Mouse (Mus musculus) ovary, postnatal 36 days (tissue): Measurements from ENCODE around the gene Ets1.

Experiments
- DNase-seq: peaks from one replicate; pipeline ENCODE4 v3.0.0; 2022; ENCODE audit warnings: low spot score, mixed read lengths

Ets1 gene

DNA sequence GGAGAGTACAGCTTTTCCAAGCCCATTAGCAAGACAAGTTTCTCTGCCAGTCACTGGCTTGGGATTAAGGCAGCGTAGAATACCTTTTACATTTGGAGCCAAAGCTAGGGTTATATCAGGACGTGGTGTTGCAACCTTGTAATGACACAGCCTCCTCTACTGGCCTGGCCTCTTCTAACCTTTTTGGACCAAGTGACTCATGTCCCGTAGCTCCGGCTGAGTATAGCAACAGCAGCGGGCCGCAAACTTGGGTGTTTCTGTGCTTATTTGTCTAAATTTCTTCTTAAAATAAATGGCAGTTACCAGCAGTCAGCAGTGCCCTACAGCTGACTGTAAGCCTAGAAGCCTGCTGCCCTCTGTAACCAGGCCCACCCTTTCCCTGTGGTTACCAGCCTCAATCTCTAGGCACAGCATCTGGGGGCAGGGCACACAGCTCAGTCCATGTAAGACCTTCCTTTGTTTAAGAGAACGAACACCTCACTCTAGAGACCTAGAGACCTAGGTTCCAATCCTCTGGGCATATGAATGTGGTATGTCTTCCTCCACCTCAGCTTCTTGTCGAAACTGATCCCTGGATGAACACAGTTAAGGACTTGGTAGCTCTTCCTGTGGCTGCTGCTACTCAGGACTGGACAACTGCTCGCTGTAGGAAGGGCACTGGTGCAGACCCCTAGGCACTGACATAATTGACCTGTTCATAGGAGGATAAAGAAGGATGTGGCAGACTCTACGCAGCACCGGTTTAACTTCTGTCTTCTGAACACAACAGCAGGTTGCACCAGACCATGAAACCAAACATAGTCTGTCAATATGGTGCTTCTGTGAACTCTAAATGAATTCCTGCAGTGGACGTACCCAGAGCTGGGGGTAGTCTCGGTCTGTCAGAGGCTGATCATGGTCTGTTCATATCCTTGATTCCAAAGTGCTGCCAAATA lies 94.9 kb downstream of the Ets1 start:
- no peak for DNase-seq

DNA sequence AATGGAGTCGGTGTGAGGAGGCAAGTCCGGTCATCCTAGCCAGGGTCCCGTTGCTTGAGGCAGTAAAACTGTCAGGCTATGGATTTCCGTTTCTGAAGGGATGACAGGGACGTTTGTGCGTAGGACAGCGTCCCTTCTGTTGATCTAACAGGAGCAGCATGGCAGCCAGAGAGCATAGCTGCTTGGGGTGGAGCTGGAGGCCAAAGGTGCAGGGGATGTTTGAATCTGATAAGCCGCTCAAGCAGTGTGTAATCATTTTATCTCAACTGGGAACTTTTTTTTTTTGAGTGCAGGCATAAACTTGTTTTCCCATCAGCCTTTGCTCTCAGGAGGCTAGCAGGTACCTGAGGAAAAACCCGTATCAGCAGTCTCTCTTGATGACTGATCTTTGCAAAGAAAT lies 95.8 kb downstream of the Ets1 start:
- DNase-seq = no peak

GRCm38 (mm10) chr9:32735071-32735470 lies 99.0 kb downstream of the Ets1 start:
- DNase-seq = no peak

- DNase-seq = no peak
Observed at GRCm38 (mm10) chr9:32736051-32736450, 100.0 kb downstream of the Ets1 start.

DNA sequence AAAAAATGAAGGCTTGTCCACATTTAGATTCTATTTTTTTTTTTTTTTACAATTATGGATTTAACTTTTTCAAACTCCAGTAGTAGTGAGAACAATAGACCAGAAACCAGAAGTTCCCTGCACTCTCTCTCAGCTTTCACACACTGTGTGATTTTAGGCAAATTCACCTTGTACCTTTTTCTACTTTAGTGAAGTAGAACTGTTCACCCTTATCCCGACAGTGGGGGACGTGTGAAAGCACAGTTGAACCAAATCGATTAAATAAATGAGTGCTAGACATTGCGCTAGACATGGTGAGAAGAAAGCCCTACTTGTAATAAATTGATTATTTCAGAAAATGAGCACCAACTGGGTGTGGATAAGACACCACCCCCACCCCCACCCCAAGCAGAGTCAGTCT lies 104.0 kb downstream of the Ets1 start:
- DNase-seq = no peak

DNA sequence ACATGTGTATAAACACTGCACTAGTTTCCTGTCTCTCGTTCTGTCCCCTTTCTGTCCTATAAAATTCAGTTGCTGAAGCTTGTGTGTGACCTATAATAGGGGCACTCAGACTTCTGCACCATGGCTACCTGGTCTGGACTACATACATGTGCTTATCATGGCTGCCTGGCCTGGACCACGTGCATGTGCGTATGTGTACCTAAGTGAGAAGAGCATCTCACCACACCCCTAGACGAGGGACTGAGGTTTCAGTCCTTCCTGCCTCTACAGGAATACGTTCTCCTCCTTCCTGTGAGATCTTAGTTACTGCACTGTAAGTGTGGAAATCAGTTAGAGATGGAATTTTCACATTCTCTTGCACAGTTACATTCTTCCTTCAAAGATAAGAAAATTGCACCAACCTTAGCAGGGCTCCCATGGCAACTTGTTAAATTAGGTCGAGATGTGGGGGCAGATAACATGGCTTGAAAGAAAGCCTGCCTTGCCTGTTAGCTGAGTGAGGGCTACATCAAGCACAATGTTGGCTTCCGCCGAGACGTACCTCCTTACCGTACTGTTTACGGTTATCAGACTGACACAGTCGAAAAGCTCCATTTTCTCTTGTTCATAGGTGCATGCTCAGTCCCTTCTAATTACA lies 104.8 kb downstream of the Ets1 start:
- no peak for DNase-seq

GRCm38 (mm10) chr9:32741681-32742080 lies 105.7 kb downstream of the Ets1 start:
- DNase-seq = no peak

GRCm38 (mm10) chr9:32743157-32743556 lies 107.1 kb downstream of the Ets1 start:
- DNase-seq = no peak

DNA sequence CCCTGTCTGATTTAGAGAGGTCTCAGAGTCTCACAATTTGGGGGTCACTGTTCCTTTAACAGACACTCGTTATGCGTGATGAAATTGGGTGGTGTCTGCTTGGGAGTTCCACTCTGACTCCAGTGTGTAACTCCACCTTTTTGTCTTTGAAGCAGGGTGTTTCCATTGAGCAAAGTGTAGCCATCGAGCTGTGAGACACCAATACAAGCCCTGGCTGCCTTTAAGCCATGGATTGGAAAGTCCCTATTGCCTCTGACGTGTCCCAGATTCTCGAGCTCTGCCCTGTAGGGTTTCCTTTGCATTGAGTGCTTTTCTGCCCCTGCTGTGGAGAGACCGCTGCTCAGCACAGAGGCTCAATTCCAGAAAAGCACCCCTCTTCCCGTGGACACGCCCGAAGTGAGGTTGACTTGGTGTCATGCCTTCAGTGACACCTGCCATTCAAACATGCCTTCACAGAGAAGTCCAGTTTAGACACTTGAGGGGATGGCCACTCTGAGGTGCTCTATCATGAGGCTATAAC lies 107.7 kb downstream of the Ets1 start:
- DNase-seq = no peak

DNA sequence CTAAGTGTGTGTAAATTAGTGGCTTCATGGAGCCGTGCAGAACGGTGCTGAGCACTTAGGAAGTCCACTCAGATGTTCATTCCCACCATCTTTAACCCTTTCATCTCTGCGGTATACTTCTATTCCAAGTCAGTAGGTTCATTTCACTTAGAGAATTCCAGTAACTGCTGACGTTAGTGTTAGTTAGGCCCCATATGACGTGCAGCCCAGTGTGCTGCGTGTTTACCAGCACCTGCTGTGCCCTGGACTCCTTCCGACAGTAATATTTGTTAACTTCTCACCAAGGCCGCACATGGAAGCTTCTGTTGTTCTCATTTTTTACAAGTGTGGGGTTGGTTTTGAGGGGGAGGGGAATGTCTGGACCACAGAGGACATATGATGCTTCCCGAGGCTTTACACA lies 108.3 kb downstream of the Ets1 start:
- DNase-seq = no peak

DNA sequence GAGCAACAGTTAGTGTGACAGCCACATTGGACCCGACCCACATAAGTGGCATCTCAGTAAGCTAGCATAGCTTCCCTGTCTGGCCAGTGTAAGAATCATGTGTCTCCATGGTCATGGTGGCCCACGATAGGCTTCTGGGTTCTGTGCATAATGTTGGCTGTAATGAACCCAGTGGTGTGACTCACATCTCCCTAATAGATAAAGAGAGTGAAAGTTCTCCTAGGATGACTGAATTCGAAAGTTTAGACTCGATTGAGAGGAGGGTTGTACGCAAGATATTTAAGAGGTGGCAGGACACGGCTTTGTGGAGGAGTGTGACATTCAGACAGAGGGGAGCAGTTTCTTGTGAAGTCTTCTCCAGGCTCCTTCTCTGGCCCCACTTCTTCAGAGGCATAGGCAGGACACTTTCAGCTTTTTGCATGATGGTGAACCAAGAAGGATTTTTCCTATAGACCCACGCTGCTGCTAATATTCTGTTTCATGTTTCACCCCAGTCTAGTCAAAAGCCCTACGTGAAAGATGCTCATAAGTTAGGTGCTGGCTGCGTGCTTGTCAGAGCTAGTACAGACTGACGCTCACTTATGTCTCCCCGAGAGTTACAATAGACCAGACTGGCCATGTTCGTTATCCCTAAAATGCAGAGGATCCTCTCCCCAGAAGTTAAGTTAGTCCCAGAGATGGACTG lies 109.2 kb downstream of the Ets1 start:
- DNase-seq = no peak

DNA sequence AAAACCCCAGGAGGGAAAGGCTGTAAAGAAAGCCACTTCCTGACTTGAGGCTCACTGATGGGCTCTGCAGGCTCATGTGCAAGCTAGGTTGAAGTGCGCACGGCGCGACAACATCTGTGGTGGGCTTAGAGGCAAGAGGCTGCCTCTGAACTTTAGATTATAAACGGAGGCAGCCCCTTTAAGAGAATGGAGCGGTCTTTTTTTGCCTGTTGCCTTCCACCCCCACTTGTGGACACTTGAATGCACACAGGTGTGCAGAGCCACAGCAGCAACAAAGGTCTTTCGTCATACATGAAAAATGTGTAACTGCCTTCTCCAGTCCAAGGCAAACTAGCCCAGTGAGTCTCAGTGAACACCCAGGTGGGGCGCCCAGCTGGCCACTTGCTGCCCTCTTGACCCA lies 110.0 kb downstream of the Ets1 start:
- DNase-seq = no peak

GRCm38 (mm10) chr9:32746615-32747014 lies 110.6 kb downstream of the Ets1 start:
- DNase-seq = no peak

- DNase-seq = no peak
Observed at GRCm38 (mm10) chr9:32747624-32748023, 111.6 kb downstream of the Ets1 start.

DNA sequence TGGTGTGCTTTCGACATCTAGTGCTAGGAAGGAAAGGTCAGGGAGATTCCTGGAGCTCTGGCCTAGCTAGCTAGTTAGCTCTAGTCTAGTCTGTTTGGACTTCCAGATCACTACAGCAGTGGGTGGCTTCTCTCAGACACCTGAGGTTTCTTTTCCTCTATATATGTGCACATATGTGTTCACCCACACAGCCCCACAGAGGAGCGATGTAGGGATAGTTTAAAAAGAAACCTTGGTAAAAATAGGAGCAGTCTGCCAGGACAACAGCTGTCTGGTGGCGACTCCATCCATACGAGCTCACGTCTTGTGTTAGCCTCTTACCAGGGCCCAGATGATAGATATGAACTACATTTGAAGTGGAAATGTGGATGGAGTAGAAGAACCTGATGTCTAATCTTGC lies 112.5 kb downstream of the Ets1 start:
- DNase-seq = no peak

DNA sequence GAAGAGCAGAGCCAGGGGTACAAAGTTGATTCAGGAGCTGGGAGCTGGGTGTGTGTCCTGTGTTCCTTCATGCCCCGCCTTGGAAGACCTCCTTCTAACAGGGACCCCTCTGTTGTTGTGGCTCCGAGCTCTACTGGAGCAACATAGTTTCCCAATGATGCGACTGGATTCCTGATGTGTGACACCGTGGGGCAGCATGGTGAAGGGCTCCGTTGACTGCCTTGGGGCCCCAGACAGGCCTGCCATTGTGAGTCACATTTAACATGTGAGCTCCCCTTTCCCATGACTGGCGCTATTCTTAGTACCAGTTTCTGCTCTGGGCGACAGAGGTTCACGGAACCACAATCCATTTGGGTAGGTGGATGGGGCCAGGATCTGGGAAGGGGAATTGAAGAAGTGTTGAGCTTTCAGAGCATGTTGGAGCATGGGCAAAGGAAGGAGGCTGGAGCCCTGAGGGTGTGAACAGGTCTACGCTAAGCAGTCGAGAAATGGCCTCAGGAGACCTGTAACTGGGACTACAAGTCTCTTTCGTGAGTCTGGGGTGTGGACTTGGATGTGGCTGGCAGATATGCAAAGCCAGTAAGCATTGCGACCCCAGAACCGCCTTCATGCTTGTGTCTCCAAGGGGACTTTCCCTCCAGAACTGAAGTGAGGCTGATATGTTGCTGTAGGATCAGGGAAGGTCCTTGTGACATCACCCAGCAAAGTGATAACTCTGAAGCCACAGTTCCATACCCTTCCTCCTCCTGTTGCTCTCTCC lies 113.9 kb downstream of the Ets1 start:
- DNase-seq = no peak

DNA sequence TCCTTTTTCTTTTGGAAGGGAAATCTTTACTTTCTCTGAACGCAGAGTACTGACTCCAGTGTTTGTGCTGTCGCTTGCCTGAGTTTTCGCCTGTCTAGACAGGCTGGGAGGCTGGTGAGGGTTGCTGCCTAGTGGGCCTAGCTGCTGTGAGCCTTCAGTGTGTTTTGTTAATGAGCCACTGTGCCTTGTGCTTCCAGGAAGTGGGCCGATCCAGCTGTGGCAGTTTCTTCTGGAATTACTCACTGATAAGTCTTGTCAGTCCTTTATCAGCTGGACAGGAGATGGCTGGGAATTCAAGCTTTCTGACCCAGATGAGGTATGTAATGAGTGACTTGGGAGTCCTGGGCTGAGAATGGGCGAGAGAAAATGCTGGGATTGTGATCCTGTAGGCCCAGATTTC lies 116.6 kb downstream of the Ets1 start:
- no peak for DNase-seq

GRCm38 (mm10) chr9:32754311-32754710 lies 118.3 kb downstream of the Ets1 start:
- DNase-seq = no peak

GRCm38 (mm10) chr9:32756002-32756401 lies 120.0 kb downstream of the Ets1 start:
- no peak for DNase-seq

- DNase-seq = no peak
Observed at GRCm38 (mm10) chr9:32758280-32758905, 122.4 kb downstream of the Ets1 start.

GRCm38 (mm10) chr9:32760649-32761157 lies 124.7 kb downstream of the Ets1 start:
- DNase-seq = no peak
